In the genomic region with DNA sequence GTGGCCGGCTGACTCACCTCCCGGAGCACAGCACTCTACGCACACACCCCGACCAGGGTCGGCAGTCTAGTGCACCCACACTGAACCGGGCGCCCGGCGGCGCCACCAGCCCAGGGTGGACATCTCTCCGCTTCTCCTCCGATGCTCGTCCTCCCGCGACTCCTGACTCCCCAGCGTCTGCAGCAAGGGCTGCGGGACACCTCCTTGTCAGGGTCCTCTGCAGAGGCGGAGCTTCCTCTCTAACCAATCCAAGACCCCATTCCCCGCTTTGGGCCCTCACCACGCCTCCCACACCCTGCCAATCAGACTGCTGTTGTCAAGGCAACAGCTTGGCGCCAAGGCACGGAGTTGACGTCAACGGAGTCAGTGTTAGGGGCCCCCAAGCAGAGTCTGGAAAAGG, we compare ENCODE assay signal across 8 mouse cellular contexts. TPM values are rescaled to one million over a fixed set of nuclear protein-coding genes. Genes with fewer than 3 reads are reported as not detected.
DNase-seq lines count a peak whose midpoint lies in the region; ATAC-seq and TF ChIP-seq lines count a peak whose summit lies in the region.

Peg3 (minus strand) TSS at position 191 of the 400 bp plus-strand sequence.
Usp29 (plus strand) TSS at position 338 of the 400 bp plus-strand sequence.

- intact Hi-C loops in heart, postnatal 14 days (cut with DNase I), result loop anchor here (5.0 kb wide), 2 partner anchors 62 to 187 kb away; no protein-coding TSS in a partner anchor

- peaks cover 22% of the 10 kb centered on the region for H3K9me3 ChIP-seq in forebrain, embryonic 16.5 days (ENCODE audit: control insufficient read depth, low read length)
- H3K9me3 ChIP-seq in liver, embryonic 14.5 days (ENCODE audit: control insufficient read depth, low read length), result peaks cover 6% of the 10 kb centered on the region
- H3K9me3 ChIP-seq in neural tube, embryonic 15.5 days (replicated peaks), result 0 out of 2 replicates have a peak, but pooled peaks cover 7% of the 10 kb centered on the region

- no peak for TF ChIP-seq EP300 in liver, embryonic 14.5 days (IDR thresholded peaks at IDR 0.05; ENCODE audit: low read depth)

- peak within 1 kb of the TSS; percentile 61 for H3K4me3 ChIP-seq in forebrain, embryonic 16.5 days (replicated peaks; ENCODE audit: low read length)
- peak within 1 kb of the TSS; percentile 58 to 61 for H3K4me3 ChIP-seq in liver, embryonic 14.5 days (ENCODE audit: insufficient read depth in 1 of 2, low read depth in 2 of 2, low read length in 2 of 2)
- peak within 1 kb of the TSS; percentile 59 for H3K4me3 ChIP-seq in neural tube, embryonic 15.5 days (replicated peaks)

- 53% methylated on average over 24 of the region's 24 CpGs for WGBS in forebrain, embryonic 16.5 days
- WGBS in liver, embryonic 14.5 days (ENCODE audit: insufficient replicate concordance), result 45% methylated on average over 24 of the region's 24 CpGs
- 46% methylated on average over 24 of the region's 24 CpGs for WGBS in neural tube, embryonic 15.5 days

- no peak for TF ChIP-seq CTCF in liver, embryonic 14.5 days (IDR thresholded peaks at IDR 0.05; ENCODE audit: low read depth)

- DNase-seq in Muller cell, postnatal 12 days (ENCODE audit: inconsistent ontology term), result peak; percentile 86
- peak; percentile 96 for DNase-seq in cerebellum, adult 11-12 months
- DNase-seq in heart, postnatal 14 days, result peak; percentile 79 to 88
- DNase-seq in kidney, postnatal 4 days, result peak; percentile 88 to 90
- DNase-seq in liver, embryonic 14.5 days (ENCODE audit: low read depth in 3 of 3, low spot score in 3 of 3), result peak; percentile 37 to 63 (median 53)
- DNase-seq in urinary bladder, postnatal 36 days (ENCODE audit: low spot score in 2 of 2), result peak; percentile 63 to 81

- H3K4me2 ChIP-seq in forebrain, embryonic 16.5 days (ENCODE audit: low read length), result peak within 1 kb of the TSS; percentile 55
- peak within 1 kb of the TSS; percentile 59 for H3K4me2 ChIP-seq in liver, embryonic 14.5 days (ENCODE audit: low read depth)
- H3K4me2 ChIP-seq in neural tube, embryonic 15.5 days, result peak within 1 kb of the TSS; percentile 50

- H3K36me3 ChIP-seq in forebrain, embryonic 16.5 days (ENCODE audit: control insufficient read depth, insufficient read depth), result no peaks in the 10 kb centered on the region; the same call in 1 of the 2 replicates
- no peaks in the 10 kb centered on the region; the same call in 1 of the 2 replicates for H3K36me3 ChIP-seq in liver, embryonic 14.5 days (replicated peaks; ENCODE audit: control insufficient read depth, insufficient read depth, low read depth)
- H3K36me3 ChIP-seq in neural tube, embryonic 15.5 days, result peaks cover 5% of the 10 kb centered on the region

- H3K9ac ChIP-seq in forebrain, embryonic 16.5 days (replicated peaks; ENCODE audit: low read depth, low read length), result peak within 1 kb of the TSS; percentile 61
- H3K9ac ChIP-seq in liver, embryonic 14.5 days (replicated peaks), result peak within 1 kb of the TSS; percentile 38
- H3K9ac ChIP-seq in neural tube, embryonic 15.5 days (replicated peaks), result peak within 1 kb of the TSS; percentile 60

- peak; percentile 49 for ATAC-seq in forebrain, embryonic 16.5 days
- peak; percentile 16 for ATAC-seq in liver, embryonic 14.5 days (ENCODE audit: insufficient read depth)
- peak; percentile 59 for ATAC-seq in neural tube, embryonic 15.5 days (ENCODE audit: low FRiP score)

- no peaks in the 10 kb centered on the region for H3K4me1 ChIP-seq in forebrain, embryonic 16.5 days (replicated peaks; ENCODE audit: control insufficient read depth, insufficient read depth, low read length)
- no peaks in the 10 kb centered on the region; a peak in 1 of 4 replicates for H3K4me1 ChIP-seq in liver, embryonic 14.5 days (replicated peaks; ENCODE audit: control insufficient read depth in 2 of 2, insufficient read depth in 2 of 2, low read length in 1 of 2)
- H3K4me1 ChIP-seq in neural tube, embryonic 15.5 days, result no peaks in the 10 kb centered on the region; the same call in 1 of the 2 replicates

- peak within 1 kb of the TSS; percentile 97 for H3K27ac ChIP-seq in forebrain, embryonic 16.5 days (ENCODE audit: low read length)
- H3K27ac ChIP-seq in liver, embryonic 14.5 days, result peak within 1 kb of the TSS; percentile 61
- peak within 1 kb of the TSS; percentile 91 for H3K27ac ChIP-seq in neural tube, embryonic 15.5 days (replicated peaks)

- no peaks in the 10 kb centered on the region for H3K27me3 ChIP-seq in forebrain, embryonic 16.5 days (replicated peaks; ENCODE audit: control insufficient read depth, insufficient read depth, low read length)
- peaks cover 3% of the 10 kb centered on the region; the same call in 1 of the 2 replicates for H3K27me3 ChIP-seq in liver, embryonic 14.5 days (ENCODE audit: control insufficient read depth, insufficient read depth, low read length)
- H3K27me3 ChIP-seq in neural tube, embryonic 15.5 days (replicated peaks), result no peaks in the 10 kb centered on the region

RNA-seq across cellular contexts. Expression of gene Peg3, which starts in this region (rescaled TPM):
- 56.9 and 66.5 TPM in 2 replicates for polyA plus RNA-seq in forebrain, embryonic 16.5 days (2015; fragmentation: Nextera tagmentation; extraction: Ambion mirVana)
- 10 to 100 TPM; 32.4 to 35.5 TPM for total RNA-seq in heart, postnatal 14 days (2021)
- 12.8 and 19.3 TPM in 2 replicates for polyA plus RNA-seq in liver, embryonic 14.5 days (2012; rRNA removed)
- polyA plus RNA-seq in liver, embryonic 14.5 days (2014; fragmentation: Nextera tagmentation; extraction: Ambion mirVana), result 32.5 and 35.9 TPM in 2 replicates
- polyA plus RNA-seq in neural tube, embryonic 15.5 days (2015; fragmentation: Nextera tagmentation; extraction: Ambion mirVana), result 103 and 104 TPM in 2 replicates

RNA-seq across cellular contexts. Expression of gene Usp29, which starts in this region (rescaled TPM):
- 19.0 and 32.0 TPM in 2 replicates for polyA plus RNA-seq in forebrain, embryonic 16.5 days (2015; fragmentation: Nextera tagmentation; extraction: Ambion mirVana)
- under 1 TPM; 0.22 to 0.57 TPM for total RNA-seq in heart, postnatal 14 days (2021)
- 1.7 and 1.8 TPM in 2 replicates for polyA plus RNA-seq in liver, embryonic 14.5 days (2012; rRNA removed)
- 1.0 and 1.1 TPM in 2 replicates for polyA plus RNA-seq in liver, embryonic 14.5 days (2014; fragmentation: Nextera tagmentation; extraction: Ambion mirVana)
- 25.6 and 32.1 TPM in 2 replicates for polyA plus RNA-seq in neural tube, embryonic 15.5 days (2015; fragmentation: Nextera tagmentation; extraction: Ambion mirVana)

Comparison
In these comparisons a context has a peak if more than half of its experiments do, and no peak if none do; other contexts are left out.
1. Peak in every context shown above with its lines: DNase-seq, ATAC-seq, H3K4me3 ChIP-seq and H3K27ac ChIP-seq.